Mouse (Mus musculus): Measurements from ENCODE around the gene H3f3b.

H3f3b gene

GRCm38 (mm10) chr11:116027756-116028155 is at the start of gene H3f3b:
Gene H3f3b (minus strand): TSS chr11:116027962.
- no peak for DNase-seq (ENCODE audit: extremely low spot score, low spot score)

- no peak for DNase-seq (ENCODE audit: extremely low spot score, low spot score)
Measured at GRCm38 (mm10) chr11:116076836-116077235, 49.1 kb upstream of the H3f3b start.

GRCm38 (mm10) chr11:116076266-116076540 is 48.4 kb upstream of the H3f3b start:
- DNase-seq (ENCODE audit: extremely low spot score, low spot score) = no peak

- DNase-seq (ENCODE audit: extremely low spot score, low spot score) = no peak
Measured at GRCm38 (mm10) chr11:116075539-116076265, 47.9 kb upstream of the H3f3b start.

- DNase-seq (ENCODE audit: extremely low spot score, low spot score) = no peak
Measured at GRCm38 (mm10) chr11:116074436-116074991, 46.8 kb upstream of the H3f3b start.

- DNase-seq (ENCODE audit: extremely low spot score, low spot score) = no peak
Measured at GRCm38 (mm10) chr11:116072608-116073007, 44.8 kb upstream of the H3f3b start.

GRCm38 (mm10) chr11:116071510-116071909 is 43.7 kb upstream of the H3f3b start:
- DNase-seq (ENCODE audit: extremely low spot score, low spot score) = no peak

GRCm38 (mm10) chr11:116065345-116065744 is 37.6 kb upstream of the H3f3b start:
- DNase-seq (ENCODE audit: extremely low spot score, low spot score) = no peak

- DNase-seq (ENCODE audit: extremely low spot score, low spot score) = no peak
Measured at GRCm38 (mm10) chr11:116064187-116064867, 36.6 kb upstream of the H3f3b start.

- DNase-seq (ENCODE audit: extremely low spot score, low spot score) = no peak
Measured at GRCm38 (mm10) chr11:116063562-116063961, 35.8 kb upstream of the H3f3b start.

- no peak for DNase-seq (ENCODE audit: extremely low spot score, low spot score)
Measured at GRCm38 (mm10) chr11:116062521-116062920, 34.8 kb upstream of the H3f3b start.

- DNase-seq (ENCODE audit: extremely low spot score, low spot score) = no peak
Measured at GRCm38 (mm10) chr11:116061641-116062415, 34.1 kb upstream of the H3f3b start.

GRCm38 (mm10) chr11:116060596-116060995 is 32.8 kb upstream of the H3f3b start:
- DNase-seq (ENCODE audit: extremely low spot score, low spot score) = no peak

GRCm38 (mm10) chr11:116059691-116060025 is 31.9 kb upstream of the H3f3b start:
- no peak for DNase-seq (ENCODE audit: extremely low spot score, low spot score)

GRCm38 (mm10) chr11:116058868-116059690 is 31.3 kb upstream of the H3f3b start:
- no peak for DNase-seq (ENCODE audit: extremely low spot score, low spot score)

- DNase-seq (ENCODE audit: extremely low spot score, low spot score) = no peak
Measured at GRCm38 (mm10) chr11:116058022-116058614, 30.4 kb upstream of the H3f3b start.

GRCm38 (mm10) chr11:116057237-116057881 is 29.6 kb upstream of the H3f3b start:
- DNase-seq (ENCODE audit: extremely low spot score, low spot score) = no peak

GRCm38 (mm10) chr11:116055873-116056272 is 28.1 kb upstream of the H3f3b start:
- DNase-seq (ENCODE audit: extremely low spot score, low spot score) = no peak

GRCm38 (mm10) chr11:116053510-116054229 is 25.9 kb upstream of the H3f3b start:
- no peak for DNase-seq (ENCODE audit: extremely low spot score, low spot score)

GRCm38 (mm10) chr11:116050196-116050595 is 22.4 kb upstream of the H3f3b start:
- no peak for DNase-seq (ENCODE audit: extremely low spot score, low spot score)

Data from neural tube, embryonic 10.5 days (tissue).